Mouse (Mus musculus) neural tube, embryonic 11.5 days (tissue): ENCODE data around the gene Scnm1. TPM values are rescaled to one million over a fixed set of nuclear protein-coding genes. Genes with fewer than 3 reads are reported as not detected.
A peak's percentile ranks its signal among the peaks of the same experiment; 100 is the strongest.
"Not testable (repeated sequence)": the region's sequence is repeated elsewhere in the genome, so short reads cannot be mapped to it uniquely, and the experiment has no call there.

Source experiments
- ATAC-seq: fragments of 200-750 bp; cut with Nextera tagmentation; 2 replicates; pipeline ENCODE4 v1.8.0; 2017; ENCODE audit warnings: moderate number of reproducible peaks, mild to moderate bottlenecking, moderate TSS enrichment, moderate library complexity; ENCODE audit not compliant: insufficient read depth, low FRiP score, low TSS enrichment
- DNase-seq: peaks from one replicate; pipeline ENCODE4 v3.0.0-alpha.2; 2015; ENCODE audit warnings: low spot score
- H3K27ac ChIP-seq: fragments of 300-500 bp; sonication (generic); 2 replicates; pipeline ENCODE4 v1.5.1; 2014; ENCODE audit warnings: low read depth, mild to moderate bottlenecking, low read length
- H3K27me3 ChIP-seq: fragments of 300-500 bp; sonication (generic); 2 replicates; pipeline ENCODE4 v1.6.1; 2014; ENCODE audit warnings: mild to moderate bottlenecking, low read length, mixed read lengths; ENCODE audit not compliant: control insufficient read depth, insufficient read depth
- H3K36me3 ChIP-seq: fragments of 300-500 bp; sonication (generic); 2 replicates; pipeline ENCODE4 v1.6.1; 2014; ENCODE audit warnings: mild to moderate bottlenecking, low read length, moderate library complexity, mixed read lengths; ENCODE audit not compliant: control insufficient read depth, insufficient read depth
- H3K4me1 ChIP-seq: fragments of 300-500 bp; sonication (generic); 2 replicates; pipeline ENCODE4 v1.6.1; 2014; ENCODE audit warnings: low read length, mixed read lengths; ENCODE audit not compliant: control insufficient read depth, insufficient read depth
- H3K4me2 ChIP-seq: fragments of 300-500 bp; sonication (generic); 2 replicates; pipeline ENCODE4 v1.6.1; 2014; ENCODE audit warnings: low read depth, mild to moderate bottlenecking, moderate library complexity
- H3K4me3 ChIP-seq: fragments of 300-500 bp; sonication (generic); 2 replicates; pipeline ENCODE4 v1.5.1; 2014; ENCODE audit warnings: low read depth, low read length
- H3K9ac ChIP-seq: fragments of 300-500 bp; sonication (generic); 2 replicates; pipeline ENCODE4 v1.6.1; 2014; ENCODE audit warnings: mild to moderate bottlenecking, low read length
- H3K9me3 ChIP-seq: fragments of 300-500 bp; sonication (generic); 2 replicates; pipeline ENCODE4 v1.6.1; 2016; ENCODE audit warnings: low read length; ENCODE audit not compliant: control insufficient read depth
- WGBS: fragments of 180-500 bp; shearing (Covaris S2); extraction: QIAGEN DNeasy Blood & Tissue Kit; methylation state at CpG from one replicate; pipeline ENCODE4 v1.1.7; 2014; 5-methylcytosine and 5-hydroxymethylcytosine counted together
- polyA plus RNA-seq: library from polyadenylated mRNA; unstranded; fragments of >200 nt; fragmentation: Nextera tagmentation; extraction: Ambion mirVana; gene quantifications from 2 replicates; pipeline ENCODE4 v1.2.1, GENCODE M21; 2014

Scnm1 gene
- polyA plus RNA-seq, 1 experiment from 2014 or later: 85.0 TPM

GRCm38 (mm10) chr3:95140795-95141194, 7.0 kb upstream of the Scnm1 start:
- Histone ChIP-seq H3K4me2 (no peak overlapping the region), H3K4me3 (no peak overlapping the region), H3K36me3 (peaks cover 4% of the 10 kb centered on the region), H3K27ac (no peak overlapping the region), H3K27me3 (no peaks in the 10 kb centered on the region), H3K4me1 (no peaks in the 10 kb centered on the region), H3K9me3 (no peaks in the 10 kb centered on the region), H3K9ac (no peak overlapping the region)
- 86% methylated on average over 6 of the region's 6 CpGs for whole genome bisulfite sequencing
- no peak for ATAC-seq
- DNase-seq: no peak

- Histone ChIP-seq H3K27ac (no peak overlapping the region), H3K4me3 (no peak overlapping the region), H3K9me3 (no peaks in the 10 kb centered on the region), H3K4me2 (no peak overlapping the region), H3K4me1 (no peaks in the 10 kb centered on the region; the same call in 1 of the 2 replicates), H3K27me3 (no peaks in the 10 kb centered on the region), H3K9ac (no peak overlapping the region), H3K36me3 (peaks cover 4% of the 10 kb centered on the region)
- DNase-seq (no peak), ATAC-seq (no peak)
- 65% methylated on average over 18 of the region's 18 CpGs for WGBS
Measured at GRCm38 (mm10) chr3:95140289-95140595, 6.4 kb upstream of the Scnm1 start.

GRCm38 (mm10) chr3:95139586-95140288, 5.9 kb upstream of the Scnm1 start:
- H3K9me3 ChIP-seq: no peaks in the 10 kb centered on the region
- no peak overlapping the region for H3K4me3 ChIP-seq
- H3K4me2 ChIP-seq: no peak overlapping the region
- peaks cover 4% of the 10 kb centered on the region for H3K36me3 ChIP-seq
- ATAC-seq (no peak), DNase-seq (no peak)
- peaks cover 3% of the 10 kb centered on the region; the same call in 1 of the 2 replicates for H3K4me1 ChIP-seq
- no peak overlapping the region for H3K27ac ChIP-seq
- no peaks in the 10 kb centered on the region for H3K27me3 ChIP-seq
- no peak overlapping the region for H3K9ac ChIP-seq
- 72% methylated on average over 25 of the region's 25 CpGs for WGBS

- 94% methylated on average over 3 of the region's 3 CpGs for WGBS
- DNase-seq (no peak), ATAC-seq (no peak)
- no peak overlapping the region for H3K4me3 ChIP-seq
- no peak overlapping the region for H3K9ac ChIP-seq
- H3K36me3 ChIP-seq: peaks cover 4% of the 10 kb centered on the region
- peaks cover 3% of the 10 kb centered on the region; the same call in 1 of the 2 replicates for H3K4me1 ChIP-seq
- no peak overlapping the region for H3K27ac ChIP-seq
- no peaks in the 10 kb centered on the region for H3K9me3 ChIP-seq
- no peak overlapping the region for H3K4me2 ChIP-seq
- H3K27me3 ChIP-seq: no peaks in the 10 kb centered on the region
Measured at GRCm38 (mm10) chr3:95136336-95136735, 2.5 kb upstream of the Scnm1 start.

GRCm38 (mm10) chr3:95135433-95136052, 1.7 kb upstream of the Scnm1 start:
- DNase-seq (no peak), ATAC-seq (no peak)
- Histone ChIP-seq H3K27me3 (no peaks in the 10 kb centered on the region), H3K4me2 (peak overlapping the region; percentile 38; the same call in 1 of the 2 replicates), H3K9me3 (no peaks in the 10 kb centered on the region), H3K9ac (no peak overlapping the region), H3K4me1 (peaks cover 3% of the 10 kb centered on the region; the same call in 1 of the 2 replicates), H3K36me3 (peaks cover 3% of the 10 kb centered on the region), H3K27ac (no peak overlapping the region), H3K4me3 (no peak overlapping the region)
- WGBS: 92% methylated on average over 7 of the region's 7 CpGs

GRCm38 (mm10) chr3:95135023-95135422, 1.2 kb upstream of the Scnm1 start:
- peak overlapping the region; percentile 23 for H3K4me3 ChIP-seq
- no peak overlapping the region for H3K27ac ChIP-seq
- H3K9ac ChIP-seq: no peak overlapping the region
- 30% methylated on average over 6 of the region's 6 CpGs for WGBS
- ATAC-seq (no peak), DNase-seq (no peak)
- peaks cover 5% of the 10 kb centered on the region; the same call in 1 of the 2 replicates for H3K4me1 ChIP-seq
- H3K36me3 ChIP-seq: no peaks in the 10 kb centered on the region
- no peaks in the 10 kb centered on the region for H3K9me3 ChIP-seq
- peak overlapping the region; percentile 38 for H3K4me2 ChIP-seq
- H3K27me3 ChIP-seq: no peaks in the 10 kb centered on the region

- H3K36me3 ChIP-seq, H3K27me3 ChIP-seq, H3K27ac ChIP-seq, H3K9ac ChIP-seq, H3K4me3 ChIP-seq, H3K4me2 ChIP-seq, H3K9me3 ChIP-seq, DNase-seq: not testable (repeated sequence)
- no CpG with 5 or more reads among the region's 12 CpGs for WGBS
- ATAC-seq: peak; percentile 37
- H3K4me1 ChIP-seq: peaks cover 11% of the 10 kb centered on the region
Measured at GRCm38 (mm10) chr3:95134133-95134532, 322 bp upstream of the Scnm1 start.

GRCm38 (mm10) chr3:95133176-95133575, 635 bp downstream of the Scnm1 start:
- no peak for DNase-seq
- Histone ChIP-seq H3K9me3 (no peaks in the 10 kb centered on the region), H3K4me2 (peak overlapping the region; percentile 66), H3K9ac (peak overlapping the region; percentile 73), H3K4me3 (peak overlapping the region; percentile 60), H3K36me3 (no peaks in the 10 kb centered on the region), H3K27me3 (no peaks in the 10 kb centered on the region), H3K4me1 (peaks cover 12% of the 10 kb centered on the region), H3K27ac (no peak overlapping the region)
- ATAC-seq: peak; percentile 11; the same call in 1 of the 2 replicates
- WGBS: 62% methylated on average over 11 of the region's 11 CpGs

GRCm38 (mm10) chr3:95132389-95132788, 1.4 kb downstream of the Scnm1 start:
- H3K9me3 ChIP-seq, ATAC-seq, DNase-seq, H3K27ac ChIP-seq, H3K4me3 ChIP-seq, H3K36me3 ChIP-seq, H3K27me3 ChIP-seq, H3K9ac ChIP-seq, H3K4me2 ChIP-seq: not testable (repeated sequence)
- 82% methylated on average over 2 of the region's 2 CpGs for WGBS
- H3K4me1 ChIP-seq: peaks cover 12% of the 10 kb centered on the region
